Mouse (Mus musculus) bone marrow macrophage, adult 2 months (primary cell): ENCODE results near the gene Cubn.

ENCODE experiments used
- CTCF ChIP-seq: IDR thresholded peaks from 2 replicates; pipeline ENCODE4 v1.5.1; 2012; ENCODE audit warnings: low read depth, mild to moderate bottlenecking, low read length, moderate library complexity
- POLR2A ChIP-seq: IDR thresholded peaks from 2 replicates; pipeline ENCODE4 v1.6.1; 2012; ENCODE audit warnings: mild to moderate bottlenecking, low read depth, low read length, borderline replicate concordance

DNA sequence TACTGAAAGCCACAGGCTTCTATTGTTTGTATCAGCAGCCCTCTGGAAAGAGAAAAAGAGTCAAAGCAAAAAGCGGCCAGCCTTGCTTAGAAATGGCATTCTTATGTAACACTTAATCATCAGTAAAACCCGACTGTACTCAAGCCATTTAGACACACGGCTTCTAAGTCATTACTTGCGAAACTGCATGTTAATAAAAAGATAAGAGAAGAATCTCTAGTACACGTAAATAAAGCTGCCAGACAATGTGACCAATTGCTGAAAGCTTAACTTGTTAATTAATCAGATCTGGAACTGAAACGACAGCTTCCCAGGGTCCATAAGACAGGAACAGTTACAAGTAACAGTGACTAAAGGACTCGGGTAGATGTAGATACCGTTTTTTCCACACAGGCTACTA is 30.5 kb upstream of the Cubn start:
- TF ChIP-seq CTCF: no peak
- no peak for TF ChIP-seq POLR2A
